Mouse (Mus musculus) lung, postnatal 4 days (tissue): ENCODE measurements around the gene Tmprss6.

Experiments used
- DNase-seq, 2 experiments: peaks; one replicate each; pipeline ENCODE4 v3.0.0; 2021

Gene Tmprss6

DNA sequence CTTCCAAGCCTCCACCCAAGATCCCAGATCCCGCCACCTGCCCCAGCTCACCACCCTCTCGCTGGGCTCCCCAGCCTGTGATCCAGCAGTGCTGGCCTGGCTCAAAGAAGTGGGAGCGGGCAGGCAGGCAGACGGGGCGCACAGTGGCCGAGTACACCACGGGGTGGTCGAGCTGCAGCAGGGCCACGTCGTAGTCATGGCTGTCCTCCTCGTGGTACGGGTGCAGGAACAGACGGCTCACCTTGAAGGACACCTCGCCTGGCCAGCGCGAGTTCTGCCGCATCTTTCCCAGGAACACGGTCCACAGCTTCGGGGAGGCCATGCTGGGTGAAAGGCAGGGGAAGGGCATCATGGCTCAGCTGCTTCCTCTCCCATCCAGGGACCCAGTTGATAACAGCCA is 26.2 kb downstream of the Tmprss6 start:
- no peak for DNase-seq

- DNase-seq, result no peak
These were observed 29.5 kb downstream of the Tmprss6 start for GRCm38 (mm10) chr15:78438973-78439372.

- no peak for DNase-seq
These were observed 29.9 kb downstream of the Tmprss6 start for GRCm38 (mm10) chr15:78438505-78438904.

DNA sequence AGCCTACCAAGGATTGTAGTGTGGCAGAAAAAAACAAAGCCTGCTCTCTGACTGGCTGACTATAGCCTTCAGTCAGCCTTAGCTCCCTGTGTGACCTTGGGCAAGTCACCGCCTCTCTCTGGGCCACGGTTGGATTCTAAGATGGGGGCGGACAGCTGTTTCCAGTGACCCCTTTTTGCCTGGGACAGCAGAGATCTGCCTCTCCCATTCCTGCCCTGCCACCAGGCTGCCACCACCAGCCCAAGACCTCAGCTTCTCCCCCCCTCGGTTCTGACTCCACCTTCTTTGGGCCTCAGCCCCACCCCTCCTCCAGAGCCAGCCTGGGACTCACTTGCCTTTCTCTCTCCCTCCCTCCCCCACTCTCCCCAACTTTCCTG is 30.4 kb downstream of the Tmprss6 start:
- DNase-seq, result no peak

- peak; percentile 61 to 72 for DNase-seq
These were observed 31.0 kb downstream of the Tmprss6 start for GRCm38 (mm10) chr15:78437237-78438017.

GRCm38 (mm10) chr15:78436380-78437192 is 31.8 kb downstream of the Tmprss6 start:
- peak; percentile 87 to 93 for DNase-seq

DNA sequence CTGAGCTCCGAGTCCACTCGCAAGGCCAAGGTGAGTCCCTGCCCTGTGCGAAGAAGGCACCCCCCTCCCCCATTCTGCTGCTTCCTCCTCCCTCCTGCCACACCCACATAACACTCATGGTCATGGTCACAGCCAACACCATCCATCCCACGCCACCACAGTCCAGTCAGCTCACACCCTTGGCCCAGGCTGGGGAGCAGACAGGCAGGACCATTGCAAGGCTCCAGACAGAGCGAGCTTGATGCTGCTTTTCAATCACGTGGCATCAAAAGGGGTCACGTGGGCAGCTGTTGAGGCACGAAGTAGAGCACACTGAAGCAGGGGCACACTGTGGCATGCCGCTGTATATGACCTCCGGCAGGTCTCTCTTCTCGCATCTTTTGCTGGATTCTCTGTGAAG is 32.8 kb downstream of the Tmprss6 start:
- DNase-seq, result no peak

GRCm38 (mm10) chr15:78434896-78435520 is 33.4 kb downstream of the Tmprss6 start:
- peak in 1 of 2 experiments; percentile 60 for DNase-seq

GRCm38 (mm10) chr15:78431541-78432121 is 36.8 kb downstream of the Tmprss6 start:
- no peak for DNase-seq

GRCm38 (mm10) chr15:78430874-78431273 is 37.6 kb downstream of the Tmprss6 start:
- DNase-seq, result no peak

- no peak for DNase-seq
These were observed 38.4 kb downstream of the Tmprss6 start for GRCm38 (mm10) chr15:78429871-78430622.

DNA sequence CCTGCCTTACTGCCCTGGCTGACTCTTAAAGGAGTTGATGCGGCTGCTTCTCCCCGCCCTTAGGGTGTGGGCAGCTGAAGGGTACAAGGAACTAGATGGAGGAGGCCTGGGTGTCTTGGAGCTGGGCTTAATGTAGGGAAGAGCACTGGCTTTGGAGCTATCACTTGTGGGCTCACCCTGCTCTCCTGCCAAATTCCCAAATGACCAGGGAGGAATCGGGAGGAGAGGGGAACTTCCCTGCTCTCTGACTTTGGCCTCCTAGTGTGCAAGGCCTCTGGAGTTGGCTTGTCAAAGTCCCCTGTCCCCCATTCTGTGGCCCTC is 39.3 kb downstream of the Tmprss6 start:
- DNase-seq, result no peak

DNA sequence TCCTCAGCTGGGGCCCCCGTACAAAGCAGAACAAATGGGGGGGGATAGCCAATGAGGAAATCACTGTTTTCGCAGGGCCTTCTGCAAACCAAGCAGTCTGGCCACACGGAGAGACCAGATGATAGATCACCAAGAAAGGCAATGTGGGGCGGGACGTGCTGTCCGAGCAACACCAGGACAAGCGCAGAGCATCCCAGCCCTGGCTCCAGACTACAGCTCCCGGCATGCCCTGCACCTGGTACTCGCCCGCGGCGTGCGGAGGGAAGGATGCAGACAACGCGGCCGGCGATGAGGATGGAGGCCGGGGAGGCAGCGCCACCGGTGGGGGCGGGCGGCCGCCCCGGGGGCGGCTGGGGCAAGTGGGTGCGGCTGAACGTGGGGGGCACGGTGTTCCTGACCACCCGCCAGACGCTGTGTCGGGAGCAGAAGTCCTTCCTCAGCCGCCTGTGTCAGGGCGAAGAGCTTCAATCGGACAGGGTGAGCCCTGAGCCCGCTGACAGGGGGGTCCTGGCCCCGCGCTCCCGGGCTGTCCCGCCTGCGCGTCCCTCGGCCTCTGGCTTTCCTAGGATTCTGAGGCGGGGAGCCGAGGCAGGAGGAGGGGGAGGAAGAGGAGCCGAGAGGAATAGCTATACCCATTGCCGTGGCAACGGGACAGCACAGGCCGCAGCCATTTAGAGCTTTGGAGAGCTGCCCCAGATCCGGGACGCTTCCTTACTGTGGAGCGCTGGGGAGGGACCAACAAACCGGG is 39.9 kb downstream of the Tmprss6 start, which contains the start of gene Kctd17:
Kctd17 (plus strand) TSS at position 174 of the 748 bp plus-strand sequence.
- DNase-seq, result peak; percentile 76 to 85

DNA sequence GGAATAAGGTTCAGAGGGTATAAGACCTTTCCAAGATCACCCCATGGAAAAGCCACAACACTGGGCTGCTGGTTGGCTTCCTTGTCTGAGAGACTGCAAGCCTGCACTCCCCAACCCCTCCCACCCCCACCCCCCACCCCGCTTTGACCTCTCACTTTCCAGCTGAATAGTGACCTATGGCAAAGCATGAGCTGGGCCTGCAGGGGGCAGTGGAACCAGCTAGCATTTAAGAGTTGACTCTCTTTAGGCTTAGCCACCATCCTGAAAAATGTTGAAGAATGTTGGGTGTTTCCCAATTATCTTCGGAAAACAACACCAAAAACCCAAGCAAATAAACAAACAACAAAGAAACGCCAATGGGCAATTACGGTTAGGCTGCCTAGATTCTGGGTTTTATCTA is 43.2 kb downstream of the Tmprss6 start:
- DNase-seq, result no peak

DNA sequence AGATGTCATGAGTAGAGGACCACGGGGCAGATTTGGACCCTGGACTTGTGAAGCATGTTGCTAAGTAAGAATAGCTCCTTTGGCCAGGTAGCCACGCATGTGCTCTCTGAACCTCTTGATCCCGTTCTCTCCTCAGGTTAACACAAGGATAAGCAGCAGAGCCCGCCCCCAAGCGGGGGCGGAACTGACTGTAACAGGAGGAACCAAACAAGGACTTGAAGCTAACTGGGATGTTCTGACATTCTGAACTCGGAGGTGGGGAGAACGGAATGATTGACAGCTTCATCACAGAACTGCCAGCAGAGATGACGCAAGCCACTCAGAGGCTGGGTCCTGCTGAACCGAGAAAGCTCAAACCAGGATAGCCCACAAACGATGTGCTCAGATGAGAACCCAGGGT is 43.9 kb downstream of the Tmprss6 start:
- peak in 1 of 2 experiments; percentile 57 for DNase-seq

- peak; percentile 83 to 88 for DNase-seq
These were observed 46.1 kb downstream of the Tmprss6 start for GRCm38 (mm10) chr15:78422046-78422956.

GRCm38 (mm10) chr15:78420395-78420794 is 48.0 kb downstream of the Tmprss6 start:
- no peak for DNase-seq

DNA sequence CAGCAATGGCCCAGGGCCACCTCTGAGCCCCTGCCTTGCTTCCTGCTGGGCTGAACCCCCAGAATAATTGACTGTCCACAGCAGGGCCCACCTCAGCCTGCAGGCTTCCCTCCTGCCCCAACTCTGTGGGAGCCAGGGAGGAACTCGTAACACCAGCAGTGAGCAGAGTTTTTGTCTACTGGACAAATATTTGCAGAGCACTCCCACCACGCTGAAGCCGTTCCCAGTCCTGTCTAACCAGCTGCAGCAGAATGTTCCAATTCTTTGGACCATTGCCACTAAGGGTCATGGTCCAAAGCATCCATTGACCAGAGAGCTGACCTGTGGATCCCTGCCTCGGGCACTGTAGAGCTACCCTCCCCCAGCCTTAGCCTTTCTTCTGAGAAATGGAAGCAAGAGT is 51.5 kb downstream of the Tmprss6 start:
- DNase-seq, result peak; percentile 59 to 76

DNA sequence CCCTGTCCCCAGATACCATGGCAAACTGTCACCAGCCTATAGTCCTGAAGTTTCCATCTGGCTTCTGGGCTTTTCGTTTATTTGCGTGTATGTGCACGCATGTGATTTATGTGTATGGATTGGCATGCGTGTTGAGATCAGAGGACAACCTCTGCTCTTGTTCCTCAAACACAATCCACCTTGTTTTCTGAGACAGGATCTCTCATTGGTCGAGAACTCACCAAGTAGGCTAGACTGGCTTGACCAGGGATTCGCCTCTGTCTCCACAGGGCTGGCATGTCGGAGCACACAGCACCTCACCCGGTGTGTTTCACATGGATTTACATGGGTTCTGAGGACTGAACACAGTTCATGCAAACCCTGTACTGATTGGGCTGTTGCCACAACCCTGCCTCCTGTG is 54.3 kb downstream of the Tmprss6 start:
- DNase-seq, result no peak

DNA sequence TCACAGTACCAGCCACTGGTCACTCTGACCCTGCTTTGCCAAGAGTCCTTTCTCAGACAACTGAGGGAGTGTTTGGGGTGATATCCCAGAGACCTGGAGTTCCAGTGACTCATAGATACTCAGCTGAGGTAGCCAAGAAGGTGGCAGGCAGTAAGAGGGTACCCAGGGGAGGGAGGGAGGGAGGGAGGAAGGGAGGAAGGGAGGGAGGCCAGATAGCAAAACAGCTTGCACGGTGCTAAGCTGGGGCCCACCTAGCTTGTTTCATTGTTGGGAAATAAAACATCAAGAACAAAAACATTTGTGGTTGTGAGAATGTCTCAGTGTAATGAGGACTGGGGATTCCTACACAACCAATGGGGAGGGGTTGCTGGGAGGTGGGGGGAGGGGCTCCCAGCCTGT is 54.7 kb downstream of the Tmprss6 start:
- DNase-seq, result no peak
